Mouse (Mus musculus) lung, postnatal 0 days (tissue): ENCODE data around the gene Nek7. TPM values are rescaled to one million over a fixed set of nuclear protein-coding genes. Genes with fewer than 3 reads are reported as not detected.

Experiments used
- ATAC-seq: fragments of 200-750 bp; cut with Nextera tagmentation; 2 replicates; pipeline ENCODE4 v1.8.0; 2017; ENCODE audit warnings: moderate library complexity
- DNase-seq: peaks from one replicate; pipeline ENCODE4 v3.0.0-alpha.2; 2016; ENCODE audit warnings: low spot score
- H3K27ac ChIP-seq: fragments of 300-500 bp; sonication (generic); 2 replicates; pipeline ENCODE4 v1.5.1; 2014; ENCODE audit warnings: antibody characterized with exemption, mild to moderate bottlenecking, low read length, mixed read lengths
- H3K27me3 ChIP-seq: fragments of 300-500 bp; sonication (generic); replicated peaks from 2 replicates; pipeline ENCODE4 v1.6.1; 2014; ENCODE audit warnings: low read length, mixed read lengths; ENCODE audit not compliant: insufficient read depth
- H3K36me3 ChIP-seq: fragments of 300-500 bp; sonication (generic); 2 replicates; pipeline ENCODE4 v1.6.1; 2014; ENCODE audit warnings: low read length, mixed read lengths; ENCODE audit not compliant: insufficient read depth
- H3K4me1 ChIP-seq: fragments of 300-500 bp; sonication (generic); 2 replicates; pipeline ENCODE4 v1.6.1; 2014; ENCODE audit warnings: antibody characterized with exemption, low read depth, low read length, mixed read lengths; ENCODE audit not compliant: insufficient read depth
- H3K4me2 ChIP-seq: fragments of 300-500 bp; sonication (generic); replicated peaks from 2 replicates; pipeline ENCODE4 v1.6.1; 2014; ENCODE audit warnings: low read depth, mild to moderate bottlenecking, low read length, moderate library complexity, mixed read lengths
- H3K4me3 ChIP-seq: fragments of 300-500 bp; sonication (generic); 2 replicates; pipeline ENCODE4 v1.5.1; 2014; ENCODE audit warnings: low read depth, low read length
- H3K9ac ChIP-seq: fragments of 300-500 bp; sonication (generic); replicated peaks from 2 replicates; pipeline ENCODE4 v1.6.1; 2014; ENCODE audit warnings: low read depth, mild to moderate bottlenecking
- H3K9me3 ChIP-seq: fragments of 300-500 bp; sonication (generic); 2 replicates; pipeline ENCODE4 v1.6.1; 2016; ENCODE audit warnings: low read length, mixed read lengths
- CTCF ChIP-seq: IDR thresholded peaks from 2 replicates; pipeline ENCODE4 v1.5.1; 2016; ENCODE audit warnings: antibody characterized with exemption, mild to moderate bottlenecking
- EP300 ChIP-seq: IDR thresholded peaks from 2 replicates; pipeline ENCODE4 v1.6.1; 2016; ENCODE audit warnings: antibody characterized with exemption, mild to moderate bottlenecking, control low read depth
- WGBS: fragments of 180-500 bp; shearing (Covaris S2); extraction: QIAGEN DNeasy Blood & Tissue Kit; methylation state at CpG from one replicate; pipeline ENCODE4 v1.1.7; 2014; 5-methylcytosine and 5-hydroxymethylcytosine counted together
- polyA plus RNA-seq: library from polyadenylated mRNA; unstranded; fragments of >200 nt; fragmentation: Nextera tagmentation; extraction: Ambion mirVana; gene quantifications from 2 replicates; pipeline ENCODE4 v1.2.1, GENCODE M21; 2015

Gene Nek7
- polyA plus RNA-seq, 1 experiment from 2014 or later = 41.6 TPM

DNA sequence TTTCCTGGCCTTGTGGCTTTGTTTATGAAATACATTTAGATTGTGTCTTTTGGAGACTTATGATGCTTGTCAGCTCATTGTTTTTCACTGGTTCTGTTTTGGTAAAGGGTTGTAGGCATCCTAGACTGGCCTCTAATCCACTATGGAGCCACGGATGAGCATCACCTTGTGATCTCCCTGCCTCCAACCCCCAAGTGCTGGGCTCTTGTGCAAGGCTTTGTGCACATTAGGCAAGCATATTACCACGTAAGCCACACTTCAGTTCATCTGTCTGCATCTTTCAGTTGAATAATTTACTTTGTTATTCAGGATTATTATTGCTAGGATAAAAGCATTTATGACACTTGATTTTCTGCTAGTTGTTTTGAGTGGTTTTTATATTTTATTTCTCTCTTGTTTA is 154.6 kb downstream of the Nek7 start:
- DNase-seq (no peak), ATAC-seq (no peak)
- Histone ChIP-seq H3K9ac (no peak overlapping the region), H3K27me3 (no peaks in the 10 kb centered on the region), H3K36me3 (no peaks in the 10 kb centered on the region), H3K9me3 (no peaks in the 10 kb centered on the region), H3K4me2 (no peak overlapping the region), H3K27ac (no peak overlapping the region), H3K4me1 (no peaks in the 10 kb centered on the region), H3K4me3 (no peak overlapping the region)
- TF ChIP-seq EP300 = no peak
- no peak for TF ChIP-seq CTCF
- 50% methylated on average over 2 of the region's 2 CpGs for WGBS

DNA sequence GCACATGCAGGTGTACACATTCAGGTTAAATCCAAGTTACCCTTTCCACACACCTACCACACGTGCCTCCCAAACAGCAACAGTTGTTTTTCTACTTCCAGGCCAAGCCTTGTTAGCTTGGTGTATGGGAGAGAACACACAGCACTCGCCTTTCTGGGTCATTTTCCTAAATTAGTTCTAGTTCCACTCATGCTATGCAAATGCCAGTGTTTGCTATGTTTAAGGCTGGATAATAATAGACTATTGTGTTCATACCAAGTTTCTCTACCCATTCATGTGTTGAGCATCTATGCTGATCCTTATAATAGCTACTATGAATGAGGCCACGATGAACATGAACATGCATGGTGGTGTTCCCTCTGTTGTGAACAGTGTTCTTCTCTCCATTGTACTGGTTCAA is 158.5 kb downstream of the Nek7 start:
- no peak for TF ChIP-seq EP300
- TF ChIP-seq CTCF = no peak

GRCm38 (mm10) chr1:138449476-138449851 is 170.5 kb downstream of the Nek7 start:
- Histone ChIP-seq H3K36me3 (no peaks in the 10 kb centered on the region), H3K9ac (no peak overlapping the region), H3K9me3 (no peaks in the 10 kb centered on the region), H3K27me3 (no peaks in the 10 kb centered on the region), H3K4me3 (no peak overlapping the region), H3K27ac (no peak overlapping the region), H3K4me2 (no peak overlapping the region), H3K4me1 (no peaks in the 10 kb centered on the region)
- WGBS = 53% methylated on average over 2 of the region's 2 CpGs
- DNase-seq = no peak
- no peak for ATAC-seq
- TF ChIP-seq EP300 = no peak
- TF ChIP-seq CTCF = no peak

More for the DNA sequence above, 158.5 kb downstream of the Nek7 start:
- no peaks in the 10 kb centered on the region for H3K36me3 ChIP-seq
- ATAC-seq = no peak
- no peak for DNase-seq
- no peak overlapping the region for H3K4me3 ChIP-seq
- 78% methylated on average over 3 of the region's 3 CpGs for WGBS
- no peak overlapping the region for H3K27ac ChIP-seq
- no peak overlapping the region for H3K9ac ChIP-seq
- H3K4me2 ChIP-seq = no peak overlapping the region
- H3K27me3 ChIP-seq = no peaks in the 10 kb centered on the region
- H3K4me1 ChIP-seq = no peaks in the 10 kb centered on the region
- no peaks in the 10 kb centered on the region for H3K9me3 ChIP-seq

DNA sequence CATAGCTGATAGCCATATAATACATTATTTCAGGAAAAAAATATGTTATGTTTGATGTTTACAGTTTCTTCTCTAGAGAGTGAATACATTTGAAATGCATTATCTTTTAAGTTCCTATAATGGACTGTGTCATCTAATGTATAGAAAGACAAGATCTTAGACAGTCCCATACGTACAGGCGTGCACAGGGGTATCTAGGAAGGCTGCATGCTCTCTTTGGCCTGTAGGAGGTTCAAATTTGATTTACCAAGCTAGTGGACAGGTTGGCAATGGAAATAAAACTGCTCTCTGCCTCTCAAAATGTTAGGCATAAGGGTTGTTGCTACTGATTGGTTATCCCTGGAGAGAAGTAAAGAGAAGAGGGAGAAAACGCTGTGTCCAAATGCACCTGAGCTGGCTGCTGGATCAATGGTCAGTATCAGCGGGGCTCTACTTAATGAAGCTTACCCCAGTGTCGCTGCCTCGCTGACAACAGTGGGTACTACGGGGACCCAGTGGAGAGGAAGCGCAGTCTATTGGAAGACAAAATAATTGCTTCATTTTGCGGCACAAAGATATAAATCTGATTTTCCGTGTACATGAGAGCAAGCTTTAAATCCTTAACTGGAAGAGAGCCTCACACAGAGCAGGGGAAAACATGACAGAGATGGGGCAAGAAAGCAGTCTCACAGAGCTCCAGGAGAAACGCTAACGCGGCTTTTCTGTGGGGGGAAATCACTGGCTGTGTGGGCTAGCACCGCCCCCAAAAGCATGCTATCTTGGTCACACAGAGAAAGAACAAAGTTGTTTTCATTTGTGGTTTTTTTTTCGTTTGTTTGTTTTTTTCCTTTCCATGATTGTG is 171.1 kb downstream of the Nek7 start:
- no peak for DNase-seq
- Histone ChIP-seq H3K4me2 (no peak overlapping the region), H3K36me3 (no peaks in the 10 kb centered on the region), H3K9me3 (no peaks in the 10 kb centered on the region), H3K27me3 (no peaks in the 10 kb centered on the region), H3K27ac (no peak overlapping the region), H3K9ac (no peak overlapping the region), H3K4me1 (no peaks in the 10 kb centered on the region), H3K4me3 (no peak overlapping the region)
- TF ChIP-seq CTCF = no peak
- no peak for TF ChIP-seq EP300
- ATAC-seq = no peak
- WGBS = 39% methylated on average over 15 of the region's 15 CpGs

GRCm38 (mm10) chr1:138446846-138447245 is 173.1 kb downstream of the Nek7 start:
- H3K9me3 ChIP-seq = no peaks in the 10 kb centered on the region
- H3K4me3 ChIP-seq = no peak overlapping the region

More at GRCm38 (mm10) chr1:138446846-138447245, 173.1 kb downstream of the Nek7 start:
- H3K4me1 ChIP-seq = no peaks in the 10 kb centered on the region
- H3K27me3 ChIP-seq = no peaks in the 10 kb centered on the region
- no peak overlapping the region for H3K4me2 ChIP-seq
- no peak for TF ChIP-seq CTCF
- TF ChIP-seq EP300 = no peak
- H3K27ac ChIP-seq = no peak overlapping the region
- no peak overlapping the region for H3K9ac ChIP-seq
- H3K36me3 ChIP-seq = no peaks in the 10 kb centered on the region
- ATAC-seq (no peak), DNase-seq (no peak)
- WGBS = 82% methylated on average over 1 of the region's 1 CpGs

Other genes starting within 250 kb of the Nek7 start
- 0.06 and 0.11 TPM in 2 replicates for gene Lhx9, start 228.4 kb upstream of the Nek7 start, polyA plus RNA-seq
- 48.3 and 53.0 TPM in 2 replicates for gene 2310009B15Rik, start 236.7 kb upstream of the Nek7 start, polyA plus RNA-seq